Mouse (Mus musculus) ES-Bruce4 (cell line): ENCODE data around the gene Tmem269. TPM values are rescaled to one million over a fixed set of nuclear protein-coding genes. Genes with fewer than 3 reads are reported as not detected.

Experiments used
- H3K27ac ChIP-seq: 2 replicates; pipeline ENCODE4 v1.5.1; 2012; ENCODE audit warnings: low read length, inconsistent platforms; ENCODE audit not compliant: insufficient read depth
- H3K27me3 ChIP-seq: 2 replicates; pipeline ENCODE4 v1.6.1; 2012; ENCODE audit warnings: mild to moderate bottlenecking, low read length, inconsistent platforms; ENCODE audit not compliant: control insufficient read depth, poor library complexity, insufficient read depth, severe bottlenecking
- H3K36me3 ChIP-seq: 2 replicates; pipeline ENCODE4 v1.6.1; 2012; ENCODE audit warnings: inconsistent platforms, mild to moderate bottlenecking, low read length, moderate library complexity; ENCODE audit not compliant: control insufficient read depth, poor library complexity, insufficient read depth, severe bottlenecking
- H3K4me1 ChIP-seq: one replicate; pipeline ENCODE4 v1.8.1; 2011; ENCODE audit warnings: low read length; ENCODE audit not compliant: control insufficient read depth, insufficient read depth
- H3K4me3 ChIP-seq: 2 replicates; pipeline ENCODE4 v1.5.1; 2011; ENCODE audit warnings: low read depth, mild to moderate bottlenecking, low read length
- H3K9ac ChIP-seq: 2 replicates; pipeline ENCODE4 v1.6.1; 2012; ENCODE audit warnings: low read depth, mild to moderate bottlenecking, inconsistent platforms; ENCODE audit not compliant: poor library complexity, severe bottlenecking
- H3K9me3 ChIP-seq: replicated peaks from 2 replicates; pipeline ENCODE4 v1.6.1; 2012; ENCODE audit warnings: mild to moderate bottlenecking, low read length, inconsistent platforms; ENCODE audit not compliant: control insufficient read depth, poor library complexity, insufficient read depth, severe bottlenecking
- CTCF ChIP-seq: IDR thresholded peaks from one replicate; pipeline ENCODE4 v1.8.1; 2011; ENCODE audit warnings: low read depth, low read length
- EP300 ChIP-seq: IDR thresholded peaks from 2 replicates; pipeline ENCODE4 v1.6.1; 2011; ENCODE audit warnings: low read depth, low read length; ENCODE audit not compliant: insufficient read depth
- POLR2A ChIP-seq: IDR thresholded peaks from one replicate; pipeline ENCODE4 v1.8.1; 2011; ENCODE audit warnings: low read length; ENCODE audit not compliant: insufficient read depth
- polyA plus RNA-seq: library from polyadenylated mRNA; stranded (reverse); fragments of >200 nt; gene quantifications from 2 replicates; pipeline ENCODE4 v1.2.4, GENCODE M21; 2011; ENCODE audit warnings: low read depth; ENCODE audit not compliant: missing spikeins, insufficient read depth, insufficient read length

Gene Tmem269
- polyA plus RNA-seq, 1 experiment, result 0.73 TPM

DNA sequence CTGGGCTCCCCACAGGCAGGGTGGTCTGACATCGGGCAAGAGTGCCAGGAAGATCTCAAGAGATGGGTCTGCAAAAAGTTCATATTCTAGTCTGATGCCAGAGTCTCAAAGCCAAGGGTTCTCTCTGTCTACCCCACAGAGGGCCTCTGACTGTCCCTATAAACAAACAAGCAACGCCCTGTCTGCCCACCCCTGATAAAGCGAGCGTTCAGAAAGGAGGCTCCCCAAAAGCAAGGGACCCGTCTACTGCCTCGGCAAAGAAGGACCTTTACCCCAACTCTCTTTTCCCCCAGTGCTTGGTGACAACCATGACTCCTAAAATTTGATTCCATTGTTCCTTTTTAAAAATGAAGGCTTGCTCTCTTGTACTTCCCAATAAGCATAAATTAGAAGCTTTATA is 28.2 kb downstream of the Tmem269 start, which contains the start of gene Ermap:
Gene Ermap, minus strand, starts transcription at position 148 of the 400 bp plus-strand sequence.
- TF ChIP-seq EP300 (no peak), POLR2A (no peak), CTCF (no peak)
- Histone ChIP-seq H3K27me3 (no peaks in the 10 kb centered on the region), H3K4me3 (no peak within 1 kb of the TSS), H3K9me3 (no peaks in the 10 kb centered on the region), H3K4me1 (no peaks in the 10 kb centered on the region), H3K36me3 (no peaks in the 10 kb centered on the region), H3K27ac (no peak within 1 kb of the TSS), H3K9ac (no peak within 1 kb of the TSS)

DNA sequence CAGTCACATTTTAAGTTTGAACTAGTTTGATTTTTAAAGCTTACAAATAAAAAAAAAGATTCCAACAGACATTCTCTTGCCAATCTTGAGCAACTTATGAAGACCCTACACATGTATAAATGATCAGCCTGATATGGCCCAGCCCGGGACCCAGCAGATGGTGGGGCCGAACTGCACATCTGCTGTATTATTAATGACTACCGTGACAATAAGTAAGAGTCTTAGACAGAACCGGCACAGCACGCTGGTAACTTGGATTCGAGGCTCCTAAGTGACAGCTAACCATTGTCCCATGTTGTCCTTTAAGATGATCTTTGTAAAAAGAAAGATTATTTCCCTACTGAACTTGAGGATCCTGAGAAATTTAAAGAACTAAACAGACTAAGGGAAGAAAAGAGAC is 28.6 kb downstream of the Tmem269 start:
- Histone ChIP-seq H3K9me3 (no peaks in the 10 kb centered on the region), H3K27me3 (no peaks in the 10 kb centered on the region), H3K27ac (no peak overlapping the region), H3K4me1 (no peaks in the 10 kb centered on the region), H3K36me3 (no peaks in the 10 kb centered on the region), H3K9ac (no peak overlapping the region), H3K4me3 (no peak overlapping the region)
- no peak for TF ChIP-seq EP300
- TF ChIP-seq POLR2A, result no peak
- TF ChIP-seq CTCF, result no peak

DNA sequence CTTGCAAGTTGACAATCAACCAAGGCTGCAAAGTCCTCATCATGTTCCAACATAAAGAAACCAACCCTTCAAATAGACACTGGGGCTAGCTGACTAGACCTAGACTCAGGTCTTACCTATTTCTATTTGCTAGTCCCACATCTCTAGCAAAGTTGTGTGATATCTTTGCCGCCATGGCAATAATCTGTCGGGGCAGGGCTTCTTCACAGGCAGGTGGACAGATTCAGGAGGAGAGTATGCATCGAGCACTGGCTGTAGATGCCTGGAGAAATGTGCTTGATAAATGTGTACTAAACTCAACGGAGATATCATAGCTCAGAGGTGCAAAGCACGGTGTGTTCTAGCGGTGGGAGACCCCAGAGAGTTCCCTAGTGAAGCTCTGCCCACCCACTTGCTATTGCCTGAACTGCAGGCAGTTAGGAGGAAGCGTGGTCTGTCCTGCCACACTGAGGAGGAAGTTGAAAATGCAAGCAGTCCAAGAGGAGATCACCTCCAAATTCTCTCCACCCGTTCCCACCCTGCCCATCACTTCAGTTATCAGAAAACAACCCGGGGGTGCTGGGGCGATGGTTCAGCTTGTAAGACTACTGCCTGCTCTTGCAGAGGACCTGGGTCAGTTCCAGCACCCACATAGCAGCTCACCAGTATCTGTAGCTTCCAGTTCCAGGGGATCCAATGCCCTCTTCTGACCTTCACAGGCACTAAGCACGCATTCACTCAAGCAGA is 29.8 kb downstream of the Tmem269 start:
- no peak overlapping the region for H3K9ac ChIP-seq
- no peaks in the 10 kb centered on the region for H3K27me3 ChIP-seq
- H3K9me3 ChIP-seq, result no peaks in the 10 kb centered on the region
- H3K4me3 ChIP-seq, result no peak overlapping the region
- H3K27ac ChIP-seq, result no peak overlapping the region
- TF ChIP-seq CTCF (peak; percentile 33), EP300 (no peak)
- no peaks in the 10 kb centered on the region for H3K4me1 ChIP-seq
- H3K36me3 ChIP-seq, result no peaks in the 10 kb centered on the region

DNA sequence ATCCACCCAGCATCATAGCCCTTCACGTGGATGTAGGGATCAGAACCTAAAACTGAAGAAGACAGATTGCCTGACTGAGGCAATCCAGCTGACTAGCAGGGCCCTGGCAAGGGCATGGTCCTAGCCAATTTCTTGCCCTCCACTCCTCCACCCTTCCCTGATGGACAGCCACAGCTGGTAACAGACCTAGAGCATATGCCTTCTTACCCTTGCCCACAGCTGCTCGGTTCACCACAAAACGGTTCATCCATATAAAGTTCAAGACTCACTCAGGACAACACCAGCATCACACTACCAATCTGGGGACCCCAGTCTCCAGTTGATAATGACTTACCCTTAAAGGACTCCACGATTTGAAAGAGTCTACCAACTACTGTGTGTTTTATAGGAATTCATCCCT is 32.2 kb downstream of the Tmem269 start:
- Histone ChIP-seq H3K9ac (no peak overlapping the region), H3K9me3 (no peaks in the 10 kb centered on the region), H3K4me3 (no peak overlapping the region), H3K27ac (no peak overlapping the region), H3K4me1 (no peaks in the 10 kb centered on the region), H3K36me3 (no peaks in the 10 kb centered on the region), H3K27me3 (no peaks in the 10 kb centered on the region)
- TF ChIP-seq CTCF (no peak), POLR2A (no peak), EP300 (no peak)

DNA sequence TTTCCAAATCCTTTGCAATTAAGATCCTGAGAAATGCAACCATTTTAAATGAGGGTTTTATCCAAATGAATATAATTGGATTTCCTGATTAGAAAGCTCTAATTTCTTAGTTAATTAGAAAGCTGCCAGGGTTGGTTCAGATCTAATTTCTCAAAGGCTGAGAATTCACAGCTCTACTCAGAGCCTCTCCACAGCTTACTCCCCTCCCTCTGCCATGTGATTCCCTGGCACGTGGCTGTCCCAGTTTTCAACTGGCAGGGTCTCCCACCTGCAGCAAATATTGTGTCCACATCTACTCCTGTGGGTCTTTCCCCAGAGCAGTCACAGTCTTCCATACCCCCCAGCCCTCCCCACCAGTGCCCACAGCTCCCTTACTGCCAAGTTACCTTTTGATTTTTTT is 34.5 kb downstream of the Tmem269 start:
- Histone ChIP-seq H3K27ac (no peak overlapping the region), H3K36me3 (no peaks in the 10 kb centered on the region), H3K9me3 (no peaks in the 10 kb centered on the region), H3K27me3 (no peaks in the 10 kb centered on the region), H3K4me1 (no peaks in the 10 kb centered on the region), H3K4me3 (no peak overlapping the region), H3K9ac (no peak overlapping the region)
- no peak for TF ChIP-seq EP300
- no peak for TF ChIP-seq POLR2A
- no peak for TF ChIP-seq CTCF

GRCm38 (mm10) chr4:119181456-119181855 is 36.6 kb downstream of the Tmem269 start:
- no peaks in the 10 kb centered on the region for H3K36me3 ChIP-seq
- no peaks in the 10 kb centered on the region for H3K9me3 ChIP-seq
- H3K4me3 ChIP-seq, result no peak overlapping the region
- TF ChIP-seq POLR2A (no peak), EP300 (no peak), CTCF (no peak)
- no peak overlapping the region for H3K9ac ChIP-seq
- H3K27ac ChIP-seq, result no peak overlapping the region
- no peaks in the 10 kb centered on the region for H3K27me3 ChIP-seq
- H3K4me1 ChIP-seq, result no peaks in the 10 kb centered on the region
